Mouse (Mus musculus) stomach, embryonic 15.5 days (tissue): ENCODE results near the gene Gm20388. TPM values are rescaled to one million over a fixed set of nuclear protein-coding genes. Genes with fewer than 3 reads are reported as not detected.

Experiments
- ATAC-seq: fragments of 200-750 bp; cut with Nextera tagmentation; 2 replicates; pipeline ENCODE4 v1.8.0; 2017; ENCODE audit warnings: low read depth, moderate number of reproducible peaks, moderate TSS enrichment; ENCODE audit not compliant: insufficient read depth, low FRiP score
- H3K27ac ChIP-seq: fragments of 300-500 bp; sonication (generic); 2 replicates; pipeline ENCODE4 v1.5.1; 2015; ENCODE audit warnings: mild to moderate bottlenecking, inconsistent platforms
- H3K27me3 ChIP-seq: fragments of 300-500 bp; sonication (generic); replicated peaks from 2 replicates; pipeline ENCODE4 v1.6.1; 2015; ENCODE audit warnings: inconsistent platforms
- H3K36me3 ChIP-seq: fragments of 300-500 bp; sonication (generic); 2 replicates; pipeline ENCODE4 v1.6.1; 2015; ENCODE audit warnings: inconsistent platforms
- H3K4me1 ChIP-seq: fragments of 300-500 bp; sonication (generic); 2 replicates; pipeline ENCODE4 v1.6.1; 2015; ENCODE audit warnings: inconsistent platforms
- H3K4me2 ChIP-seq: fragments of 300-500 bp; sonication (generic); 2 replicates; pipeline ENCODE4 v1.6.1; 2015; ENCODE audit warnings: mild to moderate bottlenecking, inconsistent platforms
- H3K4me3 ChIP-seq: fragments of 300-500 bp; sonication (generic); replicated peaks from 2 replicates; pipeline ENCODE4 v1.5.1; 2015; ENCODE audit warnings: inconsistent platforms
- H3K9ac ChIP-seq: fragments of 300-500 bp; sonication (generic); 2 replicates; pipeline ENCODE4 v1.6.1; 2015; ENCODE audit warnings: inconsistent platforms
- H3K9me3 ChIP-seq: fragments of 300-500 bp; sonication (generic); 2 replicates; pipeline ENCODE4 v1.6.1; 2016; ENCODE audit warnings: inconsistent platforms
- WGBS: fragments of 180-500 bp; shearing (Covaris S2); methylation state at CpG from one replicate; pipeline ENCODE4 v1.1.7; 2015; 5-methylcytosine and 5-hydroxymethylcytosine counted together
- polyA plus RNA-seq: library from polyadenylated mRNA; unstranded; fragments of >200 nt; fragmentation: Nextera tagmentation; extraction: Ambion mirVana; gene quantifications from 2 replicates; pipeline ENCODE4 v1.2.1, GENCODE M21; 2015

Gm20388 gene
- polyA plus RNA-seq, 1 experiment from 2014 or later, result not detected

- peaks cover 19% of the 10 kb centered on the region; the same call in 1 of the 2 replicates for H3K4me1 ChIP-seq
- H3K36me3 ChIP-seq, result no peaks in the 10 kb centered on the region
- no peak overlapping the region for H3K4me2 ChIP-seq
- 84% methylated on average over 11 of the region's 11 CpGs for WGBS
- no peak overlapping the region for H3K9ac ChIP-seq
- no peaks in the 10 kb centered on the region for H3K27me3 ChIP-seq
- no peak overlapping the region for H3K27ac ChIP-seq
- no peaks in the 10 kb centered on the region for H3K9me3 ChIP-seq
- H3K4me3 ChIP-seq, result no peak overlapping the region
- ATAC-seq, result no peak
These were observed 482.4 kb downstream of the Gm20388 start for GRCm38 (mm10) chr8:120393085-120393484.

- no peaks in the 10 kb centered on the region for H3K9me3 ChIP-seq
- no peak overlapping the region for H3K9ac ChIP-seq
- ATAC-seq, result no peak
- no peak overlapping the region for H3K4me2 ChIP-seq
- H3K4me3 ChIP-seq, result no peak overlapping the region
- peaks cover 19% of the 10 kb centered on the region; the same call in 1 of the 2 replicates for H3K4me1 ChIP-seq
- H3K36me3 ChIP-seq, result no peaks in the 10 kb centered on the region
- 78% methylated on average over 9 of the region's 9 CpGs for WGBS
- H3K27me3 ChIP-seq, result no peaks in the 10 kb centered on the region
- H3K27ac ChIP-seq, result no peak overlapping the region
These were observed 483.2 kb downstream of the Gm20388 start for GRCm38 (mm10) chr8:120393871-120394275.

DNA sequence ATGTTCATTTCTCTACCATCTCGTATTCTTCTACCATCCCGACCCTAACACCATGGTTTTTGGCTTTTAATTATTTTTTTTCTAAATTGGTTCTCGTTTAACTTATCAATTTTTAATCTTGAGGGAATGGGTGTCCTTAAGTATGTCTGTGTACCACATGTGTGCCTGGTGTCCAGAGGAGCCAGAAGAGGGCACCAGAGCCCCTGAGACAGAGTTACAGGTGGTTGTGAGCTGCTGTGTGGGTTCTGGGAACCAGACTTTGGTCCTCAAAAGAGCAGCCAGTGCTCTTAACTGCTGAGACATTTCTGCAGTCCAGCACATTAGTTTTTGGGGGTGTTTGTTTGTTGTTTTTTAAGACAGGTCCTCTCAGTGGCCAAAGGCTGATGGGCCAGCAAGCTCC, 485.3 kb downstream of the Gm20388 start:
- H3K36me3 ChIP-seq, result no peaks in the 10 kb centered on the region
- 92% methylated on average over 3 of the region's 3 CpGs for WGBS

DNA sequence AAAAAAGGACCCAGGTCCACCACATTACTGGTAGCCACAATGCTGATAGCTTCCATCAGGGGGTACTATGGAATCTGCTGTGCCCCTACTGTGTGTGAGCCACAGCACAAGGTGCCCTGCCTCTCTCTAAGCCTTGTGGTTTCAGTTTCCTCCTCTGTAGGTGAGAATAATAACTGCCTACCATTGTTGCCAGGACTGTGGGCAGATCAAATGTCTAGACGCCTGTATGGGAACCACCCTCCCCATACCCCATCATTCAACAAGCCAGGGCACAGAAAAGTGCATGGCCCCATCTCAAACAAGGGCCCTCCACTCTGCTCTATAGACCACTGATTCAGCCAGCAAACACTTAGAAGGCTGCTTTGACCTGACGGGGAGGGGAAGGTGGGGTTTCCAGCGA, 486.1 kb downstream of the Gm20388 start:
- Histone ChIP-seq H3K4me3 (no peak overlapping the region), H3K36me3 (no peaks in the 10 kb centered on the region), H3K4me1 (peaks cover 26% of the 10 kb centered on the region), H3K9me3 (no peaks in the 10 kb centered on the region), H3K4me2 (no peak overlapping the region), H3K9ac (no peak overlapping the region), H3K27ac (no peak overlapping the region), H3K27me3 (no peaks in the 10 kb centered on the region)
- ATAC-seq, result no peak
- 55% methylated on average over 3 of the region's 3 CpGs for WGBS

More for the DNA sequence above, 485.3 kb downstream of the Gm20388 start:
- ATAC-seq, result no peak
- Histone ChIP-seq H3K4me1 (peaks cover 28% of the 10 kb centered on the region), H3K27ac (no peak overlapping the region), H3K27me3 (no peaks in the 10 kb centered on the region), H3K4me3 (no peak overlapping the region), H3K9ac (no peak overlapping the region), H3K4me2 (no peak overlapping the region), H3K9me3 (no peaks in the 10 kb centered on the region)

DNA sequence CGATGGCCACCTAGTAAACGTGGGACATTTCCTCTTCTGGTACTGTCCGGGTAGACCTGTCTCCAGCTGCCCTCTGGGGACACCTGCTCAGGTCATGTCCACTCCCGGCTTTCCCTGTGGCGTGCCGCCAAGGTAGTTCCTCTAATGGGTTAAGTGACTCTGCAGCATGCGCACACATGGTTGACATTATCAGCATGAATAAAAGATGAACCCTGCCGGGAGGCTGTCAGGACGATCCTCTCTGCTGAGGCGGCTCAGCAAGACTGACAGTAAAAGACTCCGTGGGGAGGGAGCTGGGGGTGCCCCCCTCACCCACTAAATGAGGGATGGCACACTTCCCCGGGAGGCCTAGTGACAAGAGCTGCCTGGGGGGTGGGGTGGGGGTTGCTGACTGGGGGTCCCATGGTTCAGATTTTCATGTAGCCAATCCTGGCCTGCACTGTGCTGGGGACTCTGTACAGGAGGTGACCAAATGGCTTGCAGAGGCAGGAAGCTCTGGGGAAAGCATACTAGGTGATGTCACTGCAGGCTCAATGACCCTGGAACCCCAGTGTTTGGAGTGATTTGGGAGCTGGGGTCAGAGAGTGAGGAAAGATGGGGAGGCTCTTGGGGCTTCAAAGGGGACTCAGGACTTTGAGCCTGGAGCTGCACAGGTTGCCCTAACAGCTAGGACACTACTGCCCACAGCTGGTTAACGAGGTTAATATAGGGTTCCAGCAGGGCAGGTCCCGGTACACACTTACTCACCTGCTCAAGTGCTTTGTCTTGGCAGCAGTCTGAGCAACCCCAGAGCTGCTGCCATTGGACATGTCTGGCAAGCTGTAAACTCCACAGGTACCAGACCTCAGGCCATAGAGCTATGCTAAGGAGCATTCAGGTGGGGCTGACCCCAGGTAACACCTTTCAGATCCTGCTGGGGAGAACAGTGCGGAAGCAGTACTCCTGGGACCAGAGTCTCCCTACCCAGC, 487.1 kb downstream of the Gm20388 start:
- Histone ChIP-seq H3K4me1 (peaks cover 18% of the 10 kb centered on the region), H3K36me3 (no peaks in the 10 kb centered on the region), H3K27ac (no peak overlapping the region)

GRCm38 (mm10) chr8:120399212-120399934, 488.7 kb downstream of the Gm20388 start:
- Histone ChIP-seq H3K9ac (no peak overlapping the region), H3K27ac (no peak overlapping the region), H3K4me3 (0 out of 2 replicates have a peak overlapping the region, but pooled peaks have one; percentile 6), H3K4me2 (peak overlapping the region; percentile 48), H3K4me1 (peaks cover 9% of the 10 kb centered on the region; the same call in 1 of the 2 replicates), H3K27me3 (no peaks in the 10 kb centered on the region), H3K36me3 (no peaks in the 10 kb centered on the region), H3K9me3 (no peaks in the 10 kb centered on the region)
- whole genome bisulfite sequencing, result 38% methylated on average over 33 of the region's 33 CpGs
- peak; percentile 40; the same call in 1 of the 2 replicates for ATAC-seq

More for the DNA sequence above, 487.1 kb downstream of the Gm20388 start:
- Histone ChIP-seq H3K27me3 (no peaks in the 10 kb centered on the region), H3K9me3 (no peaks in the 10 kb centered on the region), H3K4me2 (no peak overlapping the region), H3K9ac (no peak overlapping the region), H3K4me3 (no peak overlapping the region)
- ATAC-seq, result 0 out of 2 replicates have a peak, but pooled peaks have one; percentile 6
- WGBS, result 59% methylated on average over 15 of the region's 15 CpGs

DNA sequence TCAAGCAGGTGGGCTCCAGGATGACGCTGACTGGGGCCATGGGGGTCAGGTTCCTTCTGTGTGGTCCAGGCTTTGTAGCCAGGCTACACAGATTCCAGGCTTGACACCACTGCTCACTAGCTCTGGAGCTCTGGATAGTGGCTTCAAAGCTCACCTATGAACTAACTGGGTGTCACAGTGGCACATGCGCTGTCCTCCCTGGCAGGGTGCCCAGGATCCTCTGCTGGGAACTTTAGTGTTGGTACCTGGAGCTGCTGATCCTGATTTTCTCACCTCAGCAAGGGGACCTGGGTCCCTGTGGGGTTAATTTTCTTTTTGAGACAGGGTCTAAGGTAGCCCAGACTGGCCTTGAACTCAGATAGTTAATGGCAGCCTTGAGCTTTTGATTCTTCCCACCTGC, 490.6 kb downstream of the Gm20388 start:
- H3K4me1 ChIP-seq, result peaks cover 11% of the 10 kb centered on the region

GRCm38 (mm10) chr8:120401712-120402111, 491.1 kb downstream of the Gm20388 start:
- WGBS, result 80% methylated on average over 7 of the region's 7 CpGs
- Histone ChIP-seq H3K9me3 (no peaks in the 10 kb centered on the region), H3K4me1 (peaks cover 11% of the 10 kb centered on the region), H3K27ac (no peak overlapping the region), H3K4me2 (no peak overlapping the region), H3K36me3 (no peaks in the 10 kb centered on the region), H3K4me3 (no peak overlapping the region), H3K27me3 (no peaks in the 10 kb centered on the region), H3K9ac (no peak overlapping the region)
- ATAC-seq, result no peak

More for the DNA sequence above, 490.6 kb downstream of the Gm20388 start:
- ATAC-seq, result no peak
- no peaks in the 10 kb centered on the region for H3K36me3 ChIP-seq
- WGBS, result 70% methylated on average over 2 of the region's 2 CpGs
- no peak overlapping the region for H3K4me3 ChIP-seq
- no peaks in the 10 kb centered on the region for H3K27me3 ChIP-seq
- H3K9ac ChIP-seq, result no peak overlapping the region
- no peak overlapping the region for H3K4me2 ChIP-seq
- no peaks in the 10 kb centered on the region for H3K9me3 ChIP-seq
- no peak overlapping the region for H3K27ac ChIP-seq

DNA sequence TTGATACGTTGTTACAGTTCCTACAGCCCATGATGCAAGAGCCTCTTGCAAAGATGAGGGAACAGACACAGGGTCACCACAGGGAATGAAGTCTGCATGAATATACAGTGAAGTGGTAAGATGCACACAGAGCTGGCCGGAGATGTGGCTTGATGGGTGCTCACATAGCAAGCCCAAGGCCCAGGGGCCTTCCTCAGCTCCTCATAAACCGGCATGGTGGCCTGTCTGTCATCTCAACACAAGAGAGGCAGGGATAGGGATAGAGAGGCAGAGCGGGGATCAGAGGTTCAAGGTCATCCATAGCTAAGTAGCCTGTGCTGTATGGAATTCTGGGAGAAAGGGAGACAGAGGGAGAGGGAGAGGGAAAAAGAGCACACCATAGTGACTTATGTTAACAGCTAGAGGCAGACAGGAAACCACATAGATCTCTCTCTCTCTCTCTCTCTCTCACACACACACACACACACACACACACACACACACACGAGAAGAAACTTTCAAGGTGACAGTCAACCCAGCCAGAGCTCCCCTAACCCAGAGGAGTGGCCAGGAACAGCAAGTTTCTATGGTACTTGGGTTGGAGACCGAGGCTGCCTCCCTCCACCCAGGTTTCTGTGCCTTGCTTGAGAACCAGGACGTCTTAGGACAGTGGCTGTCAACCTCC, 493.1 kb downstream of the Gm20388 start:
- no peak overlapping the region for H3K4me3 ChIP-seq
- H3K27me3 ChIP-seq, result no peaks in the 10 kb centered on the region
- no peak overlapping the region for H3K9ac ChIP-seq
- no peak for ATAC-seq
- no peak overlapping the region for H3K27ac ChIP-seq
- H3K9me3 ChIP-seq, result no peaks in the 10 kb centered on the region
- WGBS, result 80% methylated on average over 7 of the region's 7 CpGs
- peaks cover 30% of the 10 kb centered on the region for H3K4me1 ChIP-seq
- H3K4me2 ChIP-seq, result no peak overlapping the region
- H3K36me3 ChIP-seq, result no peaks in the 10 kb centered on the region

GRCm38 (mm10) chr8:120404609-120405036, 494.0 kb downstream of the Gm20388 start:
- Histone ChIP-seq H3K27me3 (no peaks in the 10 kb centered on the region), H3K9me3 (no peaks in the 10 kb centered on the region), H3K9ac (no peak overlapping the region), H3K4me2 (no peak overlapping the region), H3K4me3 (no peak overlapping the region), H3K4me1 (peaks cover 32% of the 10 kb centered on the region), H3K27ac (no peak overlapping the region), H3K36me3 (no peaks in the 10 kb centered on the region)
- 51% methylated on average over 7 of the region's 7 CpGs for WGBS
- no peak for ATAC-seq

DNA sequence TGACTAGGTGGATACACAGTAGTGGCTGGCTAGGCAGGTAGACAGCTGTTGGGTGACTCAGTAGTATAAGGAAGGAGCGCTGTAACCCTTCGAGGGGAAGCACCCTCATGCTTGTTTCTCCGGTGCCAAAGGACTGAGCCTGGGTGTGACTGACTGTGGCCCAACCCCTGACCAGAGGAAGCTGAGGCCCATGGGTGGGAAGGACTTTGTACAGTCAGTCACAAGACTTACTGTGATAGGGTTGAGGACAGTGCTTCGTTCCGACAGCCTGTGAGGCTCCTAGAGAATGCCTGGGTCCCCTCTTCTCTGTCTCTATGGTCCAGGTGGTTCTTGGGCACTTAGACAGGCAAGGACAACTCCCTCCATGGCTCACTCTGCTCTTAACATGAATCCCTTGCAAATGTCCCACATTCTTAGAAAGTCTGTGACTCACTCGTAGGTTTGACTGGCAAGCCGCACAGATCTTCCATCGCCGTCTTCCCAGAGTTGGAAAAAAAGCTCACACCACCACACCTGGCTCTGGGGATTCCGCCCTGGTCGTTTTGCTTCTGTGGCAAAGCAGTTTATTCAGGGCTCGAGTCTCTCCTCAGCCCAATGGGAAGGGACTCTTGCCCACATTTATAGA, 495.5 kb downstream of the Gm20388 start:
- Histone ChIP-seq H3K4me1 (peaks cover 27% of the 10 kb centered on the region), H3K9me3 (no peaks in the 10 kb centered on the region), H3K27me3 (no peaks in the 10 kb centered on the region), H3K36me3 (no peaks in the 10 kb centered on the region), H3K4me2 (no peak overlapping the region), H3K4me3 (no peak overlapping the region), H3K9ac (no peak overlapping the region), H3K27ac (peak overlapping the region; percentile 16; the same call in 1 of the 2 replicates)
- ATAC-seq, result no peak
- WGBS, result 84% methylated on average over 12 of the region's 12 CpGs
